10 mouse cellular contexts compared by ENCODE assay signal in genomic region chr1:168709836-168710235, GRCm38 (mm10).
DNase-seq lines count a peak whose midpoint lies in the region; ATAC-seq and TF ChIP-seq lines count a peak whose summit lies in the region.
"Had no signal": no experiment of that assay in that cellular context is flagged by ENCODE, and none has a peak within 500 bp of the region (broad histone marks: within the 10 kb centered on the region; RNA-seq: fewer than 3 reads in every experiment).

No protein-coding gene starts in this region.

- no peak for DNase-seq in hindbrain, postnatal 0 days (ENCODE audit: low spot score)
- no peak for DNase-seq in hindbrain, embryonic 10.5 days (ENCODE audit: low spot score)
- DNase-seq in Patski (ENCODE audit: low read depth, low spot score): peak; percentile 15
- DNase-seq in kidney, postnatal 14 days: peak; percentile 10
- no peak for DNase-seq in spleen, postnatal 14 days (ENCODE audit: low spot score in 2 of 2)
- no peak for DNase-seq in cerebellum, adult 18-20 months
- DNase-seq in adrenal gland, postnatal 36 days: no peak

- H3K27ac ChIP-seq in hindbrain, postnatal 0 days: no peak overlapping the region
- no peak overlapping the region for H3K27ac ChIP-seq in hindbrain, embryonic 10.5 days

- H3K9ac ChIP-seq in hindbrain, postnatal 0 days (replicated peaks; ENCODE audit: low read length): no peak overlapping the region

- WGBS in hindbrain, postnatal 0 days: 83% methylated on average over 2 of the region's 2 CpGs
- WGBS in hindbrain, embryonic 10.5 days: 86% methylated on average over 2 of the region's 2 CpGs

- POLR2A ChIA-PET in Patski (lab: Charles Lee): interaction anchor here (0.5 kb wide), 1 partner anchor 92 kb away, joined by 3 read pairs; no protein-coding TSS in a partner anchor

- no peaks in the 10 kb centered on the region for H3K79me2 ChIP-seq in C2C12 (ENCODE audit: control insufficient read depth, insufficient read depth)

- no peaks in the 10 kb centered on the region for H3K9me3 ChIP-seq in hindbrain, postnatal 0 days (ENCODE audit: low read length)
- H3K9me3 ChIP-seq in hindbrain, embryonic 10.5 days: no peaks in the 10 kb centered on the region
- H3K9me3 ChIP-seq: midbrain, embryonic 12.5 days had no signal

- H3ac ChIP-seq in C2C12 (ENCODE audit: control insufficient read depth, insufficient read length, low read depth): no peak overlapping the region

- no peaks in the 10 kb centered on the region for H3K4me1 ChIP-seq in hindbrain, postnatal 0 days (ENCODE audit: insufficient read depth, low read length)
- H3K4me1 ChIP-seq in hindbrain, embryonic 10.5 days (replicated peaks): peaks cover 18% of the 10 kb centered on the region

- H3K79me3 ChIP-seq in C2C12 (ENCODE audit: low read depth): no peaks in the 10 kb centered on the region

- peak overlapping the region; percentile 27; the same call in 1 of the 2 replicates for H3K4me2 ChIP-seq in hindbrain, postnatal 0 days (ENCODE audit: low read depth, low read length)

- no peak for TF ChIP-seq CTCF in hindbrain, postnatal 0 days (IDR thresholded peaks at IDR 0.05; ENCODE audit: low read depth)
- TF ChIP-seq CTCF in C2C12 (IDR thresholded peaks at IDR 0.05; ENCODE audit: control insufficient read depth, insufficient read depth, insufficient read length) (no peak), Patski (IDR thresholded peaks at IDR 0.05) (no peak)

- ATAC-seq in hindbrain, postnatal 0 days: no peak
- peak; percentile 10 for ATAC-seq in Patski
- ATAC-seq: hindbrain, embryonic 16.5 days had no signal

- H3K27me3 ChIP-seq in hindbrain, postnatal 0 days (ENCODE audit: insufficient read depth, low read length): no peaks in the 10 kb centered on the region
- H3K27me3 ChIP-seq in hindbrain, embryonic 10.5 days (ENCODE audit: insufficient read depth, poor library complexity, severe bottlenecking): no peaks in the 10 kb centered on the region
- H3K27me3 ChIP-seq in C2C12 (ENCODE audit: control insufficient read depth, insufficient read depth, insufficient read length): no peaks in the 10 kb centered on the region
- no peaks in the 10 kb centered on the region for H3K27me3 ChIP-seq in Patski
- H3K27me3 ChIP-seq: midbrain, embryonic 12.5 days had no signal

- CTCF ChIA-PET in Patski (lab: Charles Lee): no interaction called here

- in situ Hi-C loops in Patski (cut with MboI; ENCODE audit: low pct_unique_long_range_greater_than_20kb): loop anchor here (5.0 to 10.0 kb wide), 2 partner anchors 125 to 328 kb away; no protein-coding TSS in a partner anchor

- H3K4me3 ChIP-seq in hindbrain, postnatal 0 days (ENCODE audit: low read length): no peak overlapping the region
- no peak overlapping the region for H3K4me3 ChIP-seq in hindbrain, embryonic 10.5 days
- no peak overlapping the region for H3K4me3 ChIP-seq in C2C12 (ENCODE audit: insufficient read depth, poor library complexity, severe bottlenecking)
- H3K4me3 ChIP-seq: midbrain, embryonic 12.5 days had no signal

- no peaks in the 10 kb centered on the region for H3K36me3 ChIP-seq in hindbrain, postnatal 0 days (ENCODE audit: insufficient read depth, low read length)
- no peaks in the 10 kb centered on the region for H3K36me3 ChIP-seq in hindbrain, embryonic 10.5 days
- no peaks in the 10 kb centered on the region for H3K36me3 ChIP-seq in C2C12 (ENCODE audit: control insufficient read depth, insufficient read depth)
- H3K36me3 ChIP-seq: midbrain, embryonic 12.5 days had no signal

TF ChIP-seq in C2C12, 6 proteins besides CTCF, POLR2A, EP300 and RAD21:
- no peak for TF ChIP-seq USF1 (IDR thresholded peaks at IDR 0.05; ENCODE audit: low read depth)
- peak; percentile 23 for TF ChIP-seq CEBPB (IDR thresholded peaks at IDR 0.05; ENCODE audit: low read depth)

Comparison
In these comparisons a context has a peak if more than half of its experiments do, and no peak if none do; other contexts are left out.
1. DNase-seq: peak in Patski (single experiment) and kidney, postnatal 14 days (single experiment); none in hindbrain, postnatal 0 days (single experiment), hindbrain, embryonic 10.5 days (single experiment), spleen, postnatal 14 days (0 of 2), cerebellum, adult 18-20 months (0 of 2) and adrenal gland, postnatal 36 days (0 of 2).